Comparison of ENCODE assay signal across 8 mouse cellular contexts in genomic region chr8:126885554-126886485, GRCm38 (mm10). TPM values are rescaled to one million over a fixed set of nuclear protein-coding genes. Genes with fewer than 3 reads are reported as not detected.
DNase-seq lines count a peak whose midpoint lies in the region; ATAC-seq and TF ChIP-seq lines count a peak whose summit lies in the region.

No protein-coding gene starts in this region.

- no peak for ATAC-seq in forebrain, embryonic 16.5 days
- ATAC-seq in stomach, embryonic 14.5 days (ENCODE audit: insufficient number of reproducible peaks, insufficient read depth, low FRiP score, low read depth), result no peak; the same call in 1 of the 2 replicates

- H3K36me3 ChIP-seq in forebrain, embryonic 16.5 days (ENCODE audit: control insufficient read depth, insufficient read depth), result no peaks in the 10 kb centered on the region
- no peaks in the 10 kb centered on the region for H3K36me3 ChIP-seq in liver, adult 2 months (ENCODE audit: control insufficient read depth, insufficient read depth, low read length)
- no peaks in the 10 kb centered on the region for H3K36me3 ChIP-seq in stomach, embryonic 14.5 days (ENCODE audit: control insufficient read depth, insufficient read depth, low read length)

- H3K27me3 ChIP-seq in forebrain, embryonic 16.5 days (replicated peaks; ENCODE audit: control insufficient read depth, insufficient read depth, low read length), result no peaks in the 10 kb centered on the region
- no peaks in the 10 kb centered on the region for H3K27me3 ChIP-seq in liver, adult 2 months (ENCODE audit: control insufficient read depth, insufficient read depth, low read length)
- H3K27me3 ChIP-seq in stomach, embryonic 14.5 days (ENCODE audit: control insufficient read depth, insufficient read depth, low read length), result no peaks in the 10 kb centered on the region

- no peak for TF ChIP-seq POLR2A in liver, adult 2 months (IDR thresholded peaks at IDR 0.05; ENCODE audit: extremely low read depth, insufficient read depth, low read length)

- H3K4me3 ChIP-seq in left cerebral cortex, adult 2 months, result no peak overlapping the region
- H3K4me3 ChIP-seq in forebrain, embryonic 16.5 days (replicated peaks; ENCODE audit: low read length), result no peak overlapping the region
- no peak overlapping the region for H3K4me3 ChIP-seq in liver, adult 2 months (ENCODE audit: insufficient read depth, low read depth, low read length)
- no peak overlapping the region for H3K4me3 ChIP-seq in stomach, embryonic 14.5 days (ENCODE audit: low read depth, low read length)

- H3K4me2 ChIP-seq in forebrain, embryonic 16.5 days (ENCODE audit: low read length), result no peak overlapping the region
- H3K4me2 ChIP-seq in stomach, embryonic 14.5 days (replicated peaks; ENCODE audit: low read depth, low read length), result no peak overlapping the region

- peaks cover 19% of the 10 kb centered on the region for H3K4me1 ChIP-seq in forebrain, embryonic 16.5 days (replicated peaks; ENCODE audit: control insufficient read depth, insufficient read depth, low read length)
- peaks cover 22% of the 10 kb centered on the region for H3K4me1 ChIP-seq in liver, adult 2 months (ENCODE audit: control insufficient read depth, insufficient read depth, low read length)
- peaks cover 18% of the 10 kb centered on the region; the same call in 1 of the 2 replicates for H3K4me1 ChIP-seq in stomach, embryonic 14.5 days (ENCODE audit: control insufficient read depth, insufficient read depth, low read length)

- TF ChIP-seq CTCF in left cerebral cortex, adult 2 months (IDR thresholded peaks at IDR 0.05), result peak; percentile 23
- TF ChIP-seq CTCF in liver, adult 2 months (IDR thresholded peaks at IDR 0.05; ENCODE audit: low read depth, low read length), result peak; percentile 44; the same call in 1 of the 2 replicates

- no peak for DNase-seq in left cerebral cortex, adult 2 months (ENCODE audit: extremely low spot score in 1 of 2, low spot score in 2 of 2)
- DNase-seq in left cerebral cortex, adult 8-10 months (ENCODE audit: low spot score in 2 of 2), result no peak
- peak; percentile 49 for DNase-seq in adrenal gland, postnatal 10 days
- peak; percentile 39 for DNase-seq in liver, adult 2 months (ENCODE audit: extremely low read depth, low read depth, low spot score)
- no peak for DNase-seq in right cerebral cortex, postnatal 14 days
- DNase-seq in cerebellum, adult 11 months, result no peak

- intact Hi-C loops in left cerebral cortex, adult 2 months (cut with DNase I), result loop anchor here (1.0 kb wide), 1 partner anchor 150 kb away; no protein-coding TSS in a partner anchor

- no peak overlapping the region; the same call in none of the 2 replicates for H3K27ac ChIP-seq in left cerebral cortex, adult 2 months
- H3K27ac ChIP-seq in forebrain, embryonic 16.5 days (ENCODE audit: low read length), result peak overlapping the region; percentile 1; the same call in 1 of the 2 replicates
- peak overlapping the region; percentile 99 for H3K27ac ChIP-seq in liver, adult 2 months (replicated peaks; ENCODE audit: insufficient read depth, low read depth, low read length)
- H3K27ac ChIP-seq in stomach, embryonic 14.5 days (ENCODE audit: low read length), result peak overlapping the region; percentile 34; the same call in 1 of the 2 replicates

- WGBS in forebrain, embryonic 16.5 days, result 79% methylated on average over 13 of the region's 13 CpGs
- 76% methylated on average over 13 of the region's 13 CpGs for WGBS in liver, adult 2 months
- 65% methylated on average over 13 of the region's 13 CpGs for WGBS in stomach, embryonic 14.5 days

- H3K79me2 ChIP-seq in liver, adult 2 months (ENCODE audit: control insufficient read depth, insufficient read depth, low read length), result no peaks in the 10 kb centered on the region

- H3K9me3 ChIP-seq in forebrain, embryonic 16.5 days (ENCODE audit: control insufficient read depth, low read length), result no peaks in the 10 kb centered on the region
- no peaks in the 10 kb centered on the region for H3K9me3 ChIP-seq in stomach, embryonic 14.5 days (ENCODE audit: control insufficient read depth, low read depth, low read length)

- no peak overlapping the region for H3K9ac ChIP-seq in forebrain, embryonic 16.5 days (replicated peaks; ENCODE audit: low read depth, low read length)
- peak overlapping the region; percentile 63 for H3K9ac ChIP-seq in liver, adult 2 months (ENCODE audit: low read depth, low read length)
- no peak overlapping the region for H3K9ac ChIP-seq in stomach, embryonic 14.5 days (replicated peaks; ENCODE audit: low read depth, low read length)

RNA-seq across cellular contexts. Expression of gene Tomm20, which starts 59.8 kb away (rescaled TPM):
- total RNA-seq in left cerebral cortex, adult 2 months (2021), result 100 to 1,000 TPM; 181 to 182 TPM
- 100 to 1,000 TPM; 212 to 221 (median 217) TPM for total RNA-seq in left cerebral cortex, adult 8-10 months (2022)
- 100 to 1,000 TPM; 157 to 187 TPM for total RNA-seq in adrenal gland, postnatal 10 days (2021)
- polyA plus RNA-seq in forebrain, embryonic 16.5 days (2015; fragmentation: Nextera tagmentation; extraction: Ambion mirVana), result 191 and 193 TPM in 2 replicates
- 22.6 and 57.1 TPM in 2 replicates for total RNA-seq in liver, adult 2 months (2014; rRNA removed)
- polyA plus RNA-seq in liver, adult 2 months (2012; rRNA removed), result 233 and 251 TPM in 2 replicates
- polyA plus RNA-seq in stomach, embryonic 14.5 days (2014; fragmentation: Nextera tagmentation; extraction: Ambion mirVana), result 200 and 202 TPM in 2 replicates

Comparison
In these comparisons a context has a peak if more than half of its experiments do, and no peak if none do; other contexts are left out.
1. DNase-seq: peak in adrenal gland, postnatal 10 days (single experiment) and liver, adult 2 months (single experiment); none in left cerebral cortex, adult 2 months (0 of 2), left cerebral cortex, adult 8-10 months (0 of 2), right cerebral cortex, postnatal 14 days (single experiment) and cerebellum, adult 11 months (single experiment).